Mouse (Mus musculus) 3134 (cell line): Measurements from ENCODE around the gene Pnmal1.
"Not testable (repeated sequence)": the region's sequence is repeated elsewhere in the genome, so short reads cannot be mapped to it uniquely, and the experiment has no call there.

ENCODE experiments used
- DNase-seq: peaks from one replicate; pipeline ENCODE4 v3.0.0-alpha.2; 2011; ENCODE audit warnings: low spot score; ENCODE audit not compliant: insufficient read length; ENCODE audit errors: extremely low read depth

The Pnmal1 gene

GRCm38 (mm10) chr7:16949908-16950841 lies 9.3 kb upstream of the Pnmal1 start:
- DNase-seq = peak; percentile 44

GRCm38 (mm10) chr7:16950861-16951635 lies 8.4 kb upstream of the Pnmal1 start:
- DNase-seq = peak; percentile 50

- not testable (repeated sequence) for DNase-seq
These were observed 5.7 kb upstream of the Pnmal1 start for GRCm38 (mm10) chr7:16953776-16954175.

GRCm38 (mm10) chr7:16955712-16956111 lies 3.8 kb upstream of the Pnmal1 start:
- no peak for DNase-seq

GRCm38 (mm10) chr7:16956410-16957265 lies 2.8 kb upstream of the Pnmal1 start:
- no peak for DNase-seq

- no peak for DNase-seq
These were observed 2.2 kb downstream of the Pnmal1 start for GRCm38 (mm10) chr7:16961678-16962077.

- no peak for DNase-seq
These were observed 8.9 kb downstream of the Pnmal1 start for GRCm38 (mm10) chr7:16968414-16968813.

GRCm38 (mm10) chr7:16971160-16971559 lies 11.7 kb downstream of the Pnmal1 start:
- no peak for DNase-seq

- DNase-seq = peak; percentile 71
These were observed 14.5 kb downstream of the Pnmal1 start for GRCm38 (mm10) chr7:16974018-16974417.

- no peak for DNase-seq
These were observed 16.8 kb downstream of the Pnmal1 start for GRCm38 (mm10) chr7:16976298-16976697.

- DNase-seq = no peak
These were observed 18.7 kb downstream of the Pnmal1 start for GRCm38 (mm10) chr7:16978173-16978572.

GRCm38 (mm10) chr7:16978593-16978992 lies 19.1 kb downstream of the Pnmal1 start:
- no peak for DNase-seq

- DNase-seq = peak; percentile 41
These were observed 20.9 kb downstream of the Pnmal1 start for GRCm38 (mm10) chr7:16980348-16980747.

- DNase-seq = no peak
These were observed 23.5 kb downstream of the Pnmal1 start, which contains the start of gene Gm42372 for GRCm38 (mm10) chr7:16982859-16983568. TSS of gene Gm42372 (plus strand) at chr7:16983086.

- no peak for DNase-seq
These were observed 28.2 kb downstream of the Pnmal1 start for GRCm38 (mm10) chr7:16987541-16988149.

GRCm38 (mm10) chr7:16988405-16988804 lies 28.9 kb downstream of the Pnmal1 start:
- DNase-seq = no peak

GRCm38 (mm10) chr7:16990006-16990744 lies 30.7 kb downstream of the Pnmal1 start:
- no peak for DNase-seq

- no peak for DNase-seq
These were observed 32.4 kb downstream of the Pnmal1 start for GRCm38 (mm10) chr7:16991681-16992450.
